Mouse (Mus musculus) liver, embryonic 14.5 days (tissue): Measurements from ENCODE around the gene Aldh3b2. TPM values are rescaled to one million over a fixed set of nuclear protein-coding genes. Genes with fewer than 3 reads are reported as not detected.

ENCODE experiments used
- ATAC-seq: fragments of 200-750 bp; cut with Nextera tagmentation; 2 replicates; pipeline ENCODE4 v1.8.0; 2017; ENCODE audit warnings: moderate number of reproducible peaks, mild to moderate bottlenecking, moderate library complexity; ENCODE audit not compliant: insufficient read depth
- DNase-seq, 3 experiments: peaks; one replicate each; pipeline ENCODE4 v3.0.0-alpha.2; 2012 to 2013; ENCODE audit warnings: low read depth in 3 of 3, low spot score in 3 of 3
- H3K27ac ChIP-seq: fragments of 300-500 bp; sonication (generic); 2 replicates; pipeline ENCODE4 v1.5.1; 2014; ENCODE audit warnings: moderate library complexity, mild to moderate bottlenecking, control low read depth, inconsistent platforms
- H3K27me3 ChIP-seq: fragments of 300-500 bp; sonication (generic); 2 replicates; pipeline ENCODE4 v1.6.1; 2014; ENCODE audit warnings: mild to moderate bottlenecking, low read length, moderate library complexity; ENCODE audit not compliant: control insufficient read depth, insufficient read depth
- H3K36me3 ChIP-seq: fragments of 300-500 bp; sonication (generic); replicated peaks from 2 replicates; pipeline ENCODE4 v1.6.1; 2014; ENCODE audit warnings: low read depth; ENCODE audit not compliant: control insufficient read depth, insufficient read depth
- H3K4me1 ChIP-seq, 2 experiments: fragments of 200-500 bp in 1 of 2; fragments of 300-500 bp in 1 of 2; sonication (generic) in 1 of 2; replicated peaks; 2 replicates each; pipeline ENCODE4 v1.6.1; 2012 to 2014; ENCODE audit warnings: antibody characterized with exemption in 1 of 2, inconsistent platforms in 1 of 2, low read length in 1 of 2; ENCODE audit not compliant: control insufficient read depth in 2 of 2, insufficient read depth in 2 of 2
- H3K4me2 ChIP-seq: fragments of 300-500 bp; sonication (generic); 2 replicates; pipeline ENCODE4 v1.6.1; 2014; ENCODE audit warnings: low read depth, mild to moderate bottlenecking, control low read depth, moderate library complexity
- H3K4me3 ChIP-seq, 2 experiments: fragments of 200-500 bp in 1 of 2; fragments of 300-500 bp in 1 of 2; sonication (generic) in 1 of 2; 2 replicates each; pipeline ENCODE4 v1.5.1; 2012 to 2014; ENCODE audit warnings: low read depth in 2 of 2, low read length in 2 of 2, mild to moderate bottlenecking in 2 of 2, control low read depth in 1 of 2, inconsistent platforms in 1 of 2, moderate library complexity in 1 of 2; ENCODE audit not compliant: insufficient read depth in 1 of 2
- H3K9ac ChIP-seq: fragments of 300-500 bp; sonication (generic); replicated peaks from 2 replicates; pipeline ENCODE4 v1.6.1; 2014; ENCODE audit warnings: mild to moderate bottlenecking, control low read depth, moderate library complexity
- H3K9me3 ChIP-seq: fragments of 300-500 bp; sonication (generic); 2 replicates; pipeline ENCODE4 v1.6.1; 2016; ENCODE audit warnings: low read length, mixed read lengths; ENCODE audit not compliant: control insufficient read depth
- CTCF ChIP-seq: IDR thresholded peaks from 2 replicates; pipeline ENCODE4 v1.5.1; 2016; ENCODE audit warnings: antibody characterized with exemption, low read depth, control low read depth
- EP300 ChIP-seq: IDR thresholded peaks from 2 replicates; pipeline ENCODE4 v1.6.1; 2016; ENCODE audit warnings: antibody characterized with exemption, low read depth
- WGBS: fragments of 180-500 bp; shearing (Covaris S2); extraction: QIAGEN DNeasy Blood & Tissue Kit; methylation state at CpG from one replicate; pipeline ENCODE4 v1.1.7; 2014; ENCODE audit not compliant: insufficient replicate concordance; 5-methylcytosine and 5-hydroxymethylcytosine counted together
- polyA plus RNA-seq, 2 experiments: library from polyadenylated mRNA; depleted of rRNA in 1 of 2; stranded (reverse) in 1 of 2; unstranded in 1 of 2; fragments of >200 nt; fragmentation: Nextera tagmentation in 1 of 2; extraction: Ambion mirVana in 1 of 2; gene quantifications; 2 replicates each; pipeline versions ENCODE4 v1.2.1 to v1.2.3; 2012 to 2014

The Aldh3b2 gene
- polyA plus RNA-seq, 2 experiments = 0.33 to 0.48 TPM

- no peak for DNase-seq
- Histone ChIP-seq H3K4me1 (peaks cover 3 to 16% of the 10 kb centered on the region in 2 experiments), H3K9ac (no peak overlapping the region), H3K36me3 (no peaks in the 10 kb centered on the region), H3K4me2 (no peak overlapping the region), H3K27me3 (no peaks in the 10 kb centered on the region), H3K27ac (no peak overlapping the region), H3K9me3 (no peaks in the 10 kb centered on the region), H3K4me3 (no peak overlapping the region)
- TF ChIP-seq CTCF = no peak
- TF ChIP-seq EP300 = no peak
- ATAC-seq = no peak
- WGBS = 69% methylated on average over 6 of the region's 6 CpGs
These were observed 46.3 kb upstream of the Aldh3b2 start for GRCm38 (mm10) chr19:3925859-3926258.

GRCm38 (mm10) chr19:3926279-3926678 is 45.8 kb upstream of the Aldh3b2 start:
- no peaks in the 10 kb centered on the region for H3K36me3 ChIP-seq
- H3K9ac ChIP-seq = no peak overlapping the region
- no peak overlapping the region for H3K27ac ChIP-seq
- H3K4me1 ChIP-seq = peaks cover 3 to 16% of the 10 kb centered on the region in 2 experiments
- DNase-seq (no peak), ATAC-seq (no peak)
- no peaks in the 10 kb centered on the region for H3K9me3 ChIP-seq
- TF ChIP-seq EP300 = no peak
- TF ChIP-seq CTCF = peak; percentile 37; the same call in 1 of the 2 replicates
- no peak overlapping the region for H3K4me2 ChIP-seq
- 42% methylated on average over 3 of the region's 3 CpGs for WGBS
- no peaks in the 10 kb centered on the region for H3K27me3 ChIP-seq
- H3K4me3 ChIP-seq = no peak overlapping the region

GRCm38 (mm10) chr19:3926685-3927084 is 45.4 kb upstream of the Aldh3b2 start:
- H3K27me3 ChIP-seq = no peaks in the 10 kb centered on the region
- no peaks in the 10 kb centered on the region for H3K36me3 ChIP-seq
- DNase-seq (no peak), ATAC-seq (no peak)
- no peak overlapping the region for H3K4me2 ChIP-seq
- H3K4me1 ChIP-seq = peaks cover 3 to 16% of the 10 kb centered on the region in 2 experiments
- TF ChIP-seq CTCF = no peak
- TF ChIP-seq EP300 = no peak
- 72% methylated on average over 6 of the region's 6 CpGs for WGBS
- no peak overlapping the region for H3K9ac ChIP-seq
- H3K9me3 ChIP-seq = no peaks in the 10 kb centered on the region
- no peak overlapping the region for H3K27ac ChIP-seq
- no peak overlapping the region for H3K4me3 ChIP-seq

GRCm38 (mm10) chr19:3927989-3928388 is 44.1 kb upstream of the Aldh3b2 start:
- no peak overlapping the region for H3K9ac ChIP-seq
- H3K4me1 ChIP-seq = peaks cover 3 to 16% of the 10 kb centered on the region in 2 experiments
- H3K27ac ChIP-seq = no peak overlapping the region
- 45% methylated on average over 4 of the region's 4 CpGs for WGBS
- no peaks in the 10 kb centered on the region for H3K36me3 ChIP-seq
- no peak for TF ChIP-seq EP300
- no peak for TF ChIP-seq CTCF
- H3K4me2 ChIP-seq = no peak overlapping the region
- no peaks in the 10 kb centered on the region for H3K27me3 ChIP-seq
- H3K9me3 ChIP-seq = no peaks in the 10 kb centered on the region
- ATAC-seq (no peak), DNase-seq (no peak)
- H3K4me3 ChIP-seq = no peak overlapping the region

- Histone ChIP-seq H3K9me3 (no peaks in the 10 kb centered on the region), H3K27me3 (no peaks in the 10 kb centered on the region), H3K36me3 (no peaks in the 10 kb centered on the region), H3K4me2 (peak overlapping the region; percentile 16; the same call in 1 of the 2 replicates), H3K9ac (no peak overlapping the region), H3K4me3 (no peak overlapping the region), H3K27ac (no peak overlapping the region), H3K4me1 (peaks cover 3 to 12% of the 10 kb centered on the region in 2 experiments)
- DNase-seq (no peak), ATAC-seq (no peak)
- 44% methylated on average over 4 of the region's 4 CpGs for WGBS
- TF ChIP-seq EP300 = no peak
- TF ChIP-seq CTCF = no peak
These were observed 43.3 kb upstream of the Aldh3b2 start for GRCm38 (mm10) chr19:3928779-3929178.
